Mouse (Mus musculus): Measurements from ENCODE around the gene Vps37d.
A peak's percentile ranks its signal among the peaks of the same experiment; 100 is the strongest.

- TF ChIP-seq CTCF (IDR thresholded peaks at IDR 0.05; ENCODE audit: low read depth, low read length) (peak; percentile 56), POLR2A (IDR thresholded peaks at IDR 0.05; ENCODE audit: borderline replicate concordance, low read depth, low read length) (no peak)
These were observed 40.6 kb upstream of the Vps37d start for GRCm38 (mm10) chr5:135118589-135119081.

Data from bone marrow macrophage, adult 2 months (primary cell).